Mouse (Mus musculus) cerebellum, adult 18-20 months (tissue): ENCODE measurements around the gene Mzt1.

ENCODE experiments used
- DNase-seq, 2 experiments: peaks; one replicate each; pipeline ENCODE4 v3.0.0; 2021

Mzt1 gene

DNA sequence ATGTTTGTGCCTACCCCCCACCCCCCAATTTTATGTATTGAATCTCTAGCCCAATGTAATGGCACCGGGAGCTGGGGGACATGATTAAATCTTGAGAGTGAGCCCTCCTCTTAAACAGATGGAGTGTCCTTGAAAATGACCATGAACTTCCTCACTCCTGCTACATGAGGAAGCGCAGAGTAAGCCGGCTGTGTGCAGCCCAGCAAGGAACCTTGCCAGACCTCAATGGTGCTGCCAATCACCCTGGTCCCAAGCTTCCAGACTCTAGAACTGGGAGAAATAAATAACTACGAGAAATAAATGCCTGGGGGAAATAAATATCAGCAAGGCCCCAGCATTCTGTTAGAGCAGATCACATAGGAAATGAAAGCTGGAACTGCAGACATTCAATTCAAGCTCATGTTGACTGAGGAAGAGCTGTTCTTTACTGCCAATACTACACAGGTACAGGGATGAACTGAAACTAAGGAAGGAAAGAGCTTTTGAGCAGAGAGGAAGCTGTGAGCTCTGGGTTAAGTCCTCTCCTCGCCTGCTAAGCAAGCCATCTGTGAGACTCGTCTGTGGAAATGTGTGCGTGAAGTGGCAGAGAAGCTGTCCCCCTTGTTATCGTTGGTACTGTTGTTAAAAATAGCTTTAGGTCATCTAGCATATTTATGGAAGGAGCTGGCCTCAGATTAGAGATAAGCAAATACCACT is 35.6 kb downstream of the Mzt1 start:
- DNase-seq = no peak

DNA sequence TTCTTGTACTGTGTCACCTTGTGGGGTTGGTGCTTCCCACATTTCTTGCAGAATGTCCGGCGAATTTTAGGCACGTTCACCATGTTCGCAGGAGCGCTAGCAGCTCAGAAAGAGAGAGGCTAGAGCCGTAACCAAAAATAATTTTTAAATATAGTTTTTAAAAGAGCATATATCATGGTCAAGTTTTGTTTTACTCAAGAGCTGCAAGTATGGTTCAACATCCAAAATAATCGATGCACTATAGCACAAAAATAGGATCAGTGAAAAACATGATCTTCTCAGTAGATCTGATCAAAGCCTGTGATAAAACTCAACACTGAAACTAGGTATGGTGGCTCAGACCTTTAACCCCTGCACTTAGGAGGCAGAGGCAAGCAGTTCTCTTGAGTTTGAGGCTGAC is 51.7 kb downstream of the Mzt1 start, which contains the start of gene Rpl36a-ps1:
TSS of gene Rpl36a-ps1 (minus strand) at position 101 of the 400 bp plus-strand sequence.
- DNase-seq = no peak

DNA sequence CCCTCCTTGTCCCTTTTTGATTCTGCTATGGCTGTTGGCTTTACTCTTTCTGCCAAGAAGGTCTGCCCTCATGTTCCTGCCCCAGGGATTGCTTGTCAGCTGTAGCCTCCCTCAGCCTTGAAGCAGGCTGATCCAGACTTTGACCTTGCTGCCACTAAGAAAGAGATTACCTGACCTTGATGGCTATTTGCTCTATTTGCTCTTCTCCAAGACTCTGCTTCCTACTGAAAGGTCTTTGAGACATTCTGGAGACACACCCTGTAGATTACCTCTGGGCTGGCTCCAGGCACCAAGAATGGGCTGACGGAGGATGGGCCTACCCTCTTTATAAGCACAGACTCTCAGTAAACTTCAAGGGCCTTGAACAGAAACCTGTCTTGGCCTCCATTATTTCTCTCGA is 53.5 kb downstream of the Mzt1 start:
- DNase-seq = no peak

DNA sequence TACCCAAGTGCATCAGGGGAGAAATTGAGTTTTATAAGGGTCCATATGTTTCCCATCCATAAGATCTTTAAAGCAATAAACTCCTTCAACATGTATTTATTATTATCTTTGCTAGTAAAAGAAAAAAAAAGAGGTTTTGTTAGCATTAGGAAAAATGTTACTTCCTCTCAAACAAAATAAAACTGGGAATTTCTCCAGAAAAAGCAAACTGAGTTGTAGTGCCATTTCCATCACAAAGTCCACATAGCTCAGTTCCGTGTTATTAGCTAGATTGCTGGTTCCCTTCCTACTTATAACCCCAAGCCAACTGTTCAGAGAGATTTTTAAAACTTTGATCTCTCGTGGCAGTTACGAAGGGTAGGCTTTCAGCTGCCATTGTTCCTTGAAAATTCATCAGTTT is 55.3 kb downstream of the Mzt1 start:
- DNase-seq = no peak

DNA sequence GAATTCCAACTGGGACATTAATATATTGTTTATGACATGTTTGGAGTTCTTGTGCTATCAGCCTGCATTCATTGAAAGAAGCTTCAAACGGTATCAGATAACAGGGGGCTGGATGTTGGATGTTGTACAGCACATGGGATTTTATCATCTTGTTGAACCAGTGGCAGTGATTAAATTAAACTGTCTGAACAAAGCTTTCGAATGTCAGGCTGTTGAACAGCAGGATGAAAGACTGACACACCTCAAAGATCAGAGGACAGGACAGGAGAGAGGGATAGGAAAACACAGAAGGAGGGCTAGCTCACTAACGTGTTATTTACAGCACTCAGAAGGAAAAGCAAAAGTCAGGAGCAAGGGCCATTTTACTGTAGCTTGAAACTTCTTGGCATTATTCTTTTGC is 56.1 kb downstream of the Mzt1 start:
- DNase-seq = no peak
